Mouse (Mus musculus): ENCODE measurements around the gene Hist1h2ak. TPM values are rescaled to one million over a fixed set of nuclear protein-coding genes. Genes with fewer than 3 reads are reported as not detected.
"Not testable (repeated sequence)": the region's sequence is repeated elsewhere in the genome, so short reads cannot be mapped to it uniquely, and the experiment has no call there.

The Hist1h2ak gene
- total and polyA plus RNA-seq, 3 experiments, result 6.2 to 1,125 (median 16.6) TPM

DNA sequence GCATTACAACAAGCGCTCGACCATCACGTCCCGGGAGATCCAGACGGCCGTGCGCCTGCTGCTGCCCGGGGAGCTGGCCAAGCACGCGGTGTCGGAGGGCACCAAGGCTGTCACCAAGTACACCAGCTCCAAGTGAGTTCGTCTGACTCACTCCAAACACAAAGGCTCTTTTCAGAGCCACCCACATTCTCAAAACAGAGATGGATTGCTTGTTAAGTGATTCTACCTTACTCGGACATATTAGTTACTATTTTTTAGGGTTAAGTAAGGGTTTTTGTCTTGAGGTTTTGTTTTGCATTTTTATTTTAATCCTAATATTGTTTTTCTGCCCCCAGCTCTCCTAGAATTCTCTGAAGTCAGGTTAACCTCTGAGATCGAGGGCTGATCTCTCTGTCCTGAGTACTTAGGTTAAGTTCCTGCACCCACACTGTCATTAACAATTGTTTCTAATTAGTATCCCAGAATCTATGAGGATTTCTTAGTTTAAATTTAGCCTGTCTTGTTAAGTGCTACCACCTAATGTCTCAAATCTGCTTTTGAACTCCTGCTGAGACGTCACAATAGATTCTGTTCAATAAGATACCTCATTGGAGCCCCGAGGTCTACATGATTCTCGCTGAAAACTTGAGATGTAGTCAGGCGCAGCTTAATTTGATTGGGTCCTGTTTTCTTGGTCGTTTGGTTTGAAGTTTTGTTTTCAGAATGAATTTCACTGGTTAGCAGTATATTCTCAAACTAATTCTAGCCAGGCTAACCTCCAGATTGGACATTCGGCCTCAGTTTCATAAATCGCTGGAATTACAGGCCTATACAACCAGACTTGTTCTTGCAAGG, 34.4 kb upstream of the Hist1h2ak start (continued):
- TF ChIP-seq POLR2A (IDR thresholded peaks at IDR 0.05; ENCODE audit: low read depth, low read length), result peak; percentile 65
- no peak for TF ChIP-seq JUN (IDR thresholded peaks at IDR 0.05; ENCODE audit: insufficient read depth, low read depth, low read length)
- no peak for TF ChIP-seq E2F4 (IDR thresholded peaks at IDR 0.05; ENCODE audit: insufficient replicate concordance, low read depth, low read length)
- peak; percentile 79; the same call in 1 of the 2 replicates for TF ChIP-seq UBTF (IDR thresholded peaks at IDR 0.05; ENCODE audit: low read depth, low read length)
- TF ChIP-seq ZNF384 (IDR thresholded peaks at IDR 0.05; ENCODE audit: low read depth, low read length), result no peak
- TF ChIP-seq ZMIZ1 (IDR thresholded peaks at IDR 0.05; ENCODE audit: low read depth, low read length), result peak; percentile 42; the same call in 1 of the 2 replicates
- TF ChIP-seq PAX5 (IDR thresholded peaks at IDR 0.05; ENCODE audit: low read length), result no peak
- TF ChIP-seq SMC3 (IDR thresholded peaks at IDR 0.05; ENCODE audit: low read depth, low read length), result no peak
- no peak for TF ChIP-seq RCOR1 (conservative IDR thresholded peaks at IDR 0.05; ENCODE audit: low read depth, low read length)
- TF ChIP-seq CHD1 (IDR thresholded peaks at IDR 0.05; ENCODE audit: low read depth, low read length), result peak; percentile 93
- TF ChIP-seq NELFE (IDR thresholded peaks at IDR 0.05; ENCODE audit: low read depth, low read length), result peak; percentile 58; the same call in 1 of the 2 replicates

- dilution Hi-C loops (cut with MboI; ENCODE audit: extremely low pct_ligation_motif_present, extremely low pct_unique_long_range_greater_than_20kb, low sequenced_read_pairs); in situ Hi-C loops (cut with MboI; ENCODE audit: low pct_ligation_motif_present, low pct_unique_long_range_greater_than_20kb, low sequenced_read_pairs); H3K27me3 ChIP-seq (replicated peaks); H3K9me3 ChIP-seq (replicated peaks; ENCODE audit: low read length); H3K36me3 ChIP-seq (replicated peaks in 1 of 2; ENCODE audit: control insufficient read depth in 1 of 2, insufficient read depth in 1 of 2, low read length in 1 of 2); H3K79me2 ChIP-seq (replicated peaks; ENCODE audit: control insufficient read depth, extremely low read depth, insufficient read depth, poor library complexity, severe bottlenecking): not testable (repeated sequence)
- TF ChIP-seq CHD1 (IDR thresholded peaks at IDR 0.05; ENCODE audit: low read depth, low read length) (peak; percentile 89; the same call in 1 of the 2 replicates), MAX (IDR thresholded peaks at IDR 0.05; ENCODE audit: low read length) (peak; percentile 58), TBP (conservative IDR thresholded peaks at IDR 0.05; ENCODE audit: low read depth, low read length) (peak; percentile 99), MXI1 (IDR thresholded peaks at IDR 0.05; ENCODE audit: low read depth, low read length) (peak; percentile 15; the same call in 1 of the 2 replicates), E2F4 (IDR thresholded peaks at IDR 0.05; ENCODE audit: insufficient replicate concordance, low read depth, low read length) (peak; percentile 94), NELFE (IDR thresholded peaks at IDR 0.05; ENCODE audit: low read depth, low read length) (peak; percentile 49), UBTF (IDR thresholded peaks at IDR 0.05; ENCODE audit: low read depth, low read length) (0 out of 2 replicates have a peak, but pooled peaks have one; percentile 64), CHD2 (IDR thresholded peaks at IDR 0.05; ENCODE audit: low read length) (peak; percentile 91), POLR2A (IDR thresholded peaks at IDR 0.05; ENCODE audit: low read depth, low read length) (peak; percentile 87), NRF1 (IDR thresholded peaks at IDR 0.05; ENCODE audit: low read depth, low read length) (peak; percentile 68), POLR2AphosphoS2 (IDR thresholded peaks at IDR 0.05; ENCODE audit: low read depth, low read length) (peak; percentile 3; the same call in 1 of the 2 replicates), MYC (IDR thresholded peaks at IDR 0.05; ENCODE audit: low read depth, low read length) (peak; percentile 33; the same call in 1 of the 2 replicates), HCFC1 (IDR thresholded peaks at IDR 0.05; ENCODE audit: low read depth, low read length) (peak; percentile 50; the same call in 1 of the 2 replicates)
- Histone ChIP-seq H3K4me2 (ENCODE audit: insufficient read depth, low read depth, poor library complexity, severe bottlenecking) (peak within 1 kb of the TSS; percentile 88), H3K9ac (ENCODE audit: insufficient read depth, low read depth) (peak within 1 kb of the TSS; percentile 78), H3K4me3 (replicated peaks in 1 of 3; ENCODE audit: low read depth in 2 of 3, low read length in 2 of 3, poor library complexity in 1 of 3) (peak within 1 kb of the TSS; percentile 2 to 57 (median 37)), H3K27ac (ENCODE audit: insufficient read depth, low read depth) (peak within 1 kb of the TSS; percentile 92), H3K4me1 (ENCODE audit: control insufficient read depth in 1 of 2, insufficient read depth in 2 of 2) (peaks cover 0 to 32% of the 10 kb centered on the region in 2 experiments; a peak in 3 of 4 replicates)
- DNase-seq (ENCODE audit: extremely low read depth), result peak; percentile 97
Measured at GRCm38 (mm10) chr13:21786899-21787629, 33.4 kb upstream of the Hist1h2ak start, which contains the start of the genes Hist1h2an and Hist1h2bp. Gene Hist1h2an, minus strand, starts transcription at chr13:21787218. Gene Hist1h2bp, plus strand, starts transcription at chr13:21787461.

All from CH12.LX (cell line).